Mouse (Mus musculus): ENCODE measurements at regions not wholly inside any gene's neighbourhood (a gene's known extent, or its start where the extent isn't known, plus 50 kb on each side); places are given as distances from the start of the nearest gene placed in this dataset.

- Histone ChIP-seq H3K9me3 (replicated peaks; ENCODE audit: insufficient read depth, low read length) (no peaks in the 10 kb centered on the region), H3K27me3 (ENCODE audit: control insufficient read depth in 1 of 2, insufficient read depth in 2 of 2, low read length in 2 of 2) (peaks cover 0 to 3% of the 10 kb centered on the region in 2 experiments; a peak in 2 of 4 replicates), H3K4me1 (ENCODE audit: control insufficient read depth in 1 of 2, insufficient read depth in 2 of 2, low read length in 2 of 2) (no peaks in the 10 kb centered on the region), H3K9ac (ENCODE audit: control insufficient read depth, low read depth, low read length, poor library complexity, severe bottlenecking) (no peak overlapping the region), H3K27ac (ENCODE audit: control insufficient read depth, low read depth, low read length) (no peak overlapping the region), H3K36me3 (ENCODE audit: control insufficient read depth in 1 of 2, insufficient read depth in 2 of 2, low read length in 2 of 2) (no peaks in the 10 kb centered on the region), H3K4me3 (ENCODE audit: control insufficient read depth in 1 of 2, insufficient read depth in 1 of 2, low read depth in 2 of 2, low read length in 2 of 2) (no peak overlapping the region), H3K79me2 (ENCODE audit: control insufficient read depth, insufficient read depth, low read length, poor library complexity) (no peaks in the 10 kb centered on the region)
- no peak for TF ChIP-seq USF2 (IDR thresholded peaks at IDR 0.05; ENCODE audit: borderline replicate concordance in 1 of 2, insufficient read depth in 1 of 2, low read depth in 1 of 2, low read length in 2 of 2)
- no peak for TF ChIP-seq ZKSCAN1 (IDR thresholded peaks at IDR 0.05; ENCODE audit: low read depth, low read length)
- TF ChIP-seq POLR2A (IDR thresholded peaks at IDR 0.05; ENCODE audit: control insufficient read depth in 1 of 2, insufficient read depth in 1 of 2, low read depth in 1 of 2, low read length in 2 of 2, poor library complexity in 1 of 2): no peak
- no peak for TF ChIP-seq ZNF384 (IDR thresholded peaks at IDR 0.05; ENCODE audit: low read depth, low read length)
- no peak for TF ChIP-seq CHD1 (IDR thresholded peaks at IDR 0.05; ENCODE audit: low read depth, low read length)
- no peak for TF ChIP-seq JUND (IDR thresholded peaks at IDR 0.05; ENCODE audit: low read depth, low read length)
- TF ChIP-seq EP300 (IDR thresholded peaks at IDR 0.05; ENCODE audit: low read depth in 1 of 2, low read length in 2 of 2): no peak
- TF ChIP-seq CTCF (IDR thresholded peaks at IDR 0.05 in 2 of 3, conservative IDR thresholded peaks at IDR 0.05 in 1 of 3; ENCODE audit: control insufficient read depth in 1 of 3, insufficient read depth in 1 of 3, low read depth in 2 of 3, low read length in 3 of 3, poor library complexity in 1 of 3, severe bottlenecking in 1 of 3): no peak
- TF ChIP-seq ZMIZ1 (IDR thresholded peaks at IDR 0.05; ENCODE audit: low read depth, low read length): no peak
- no peak for TF ChIP-seq MAX (IDR thresholded peaks at IDR 0.05; ENCODE audit: low read length)
- no peak for TF ChIP-seq MAZ (IDR thresholded peaks at IDR 0.05; ENCODE audit: low read depth, low read length)
- TF ChIP-seq TCF12 (IDR thresholded peaks at IDR 0.05; ENCODE audit: low read depth, low read length): no peak
- TF ChIP-seq MAFK (IDR thresholded peaks at IDR 0.05; ENCODE audit: borderline replicate concordance, low read depth, low read length): no peak
- no peak for TF ChIP-seq MEF2A (IDR thresholded peaks at IDR 0.05; ENCODE audit: extremely low read depth, insufficient replicate concordance, low read depth, low read length, poor library complexity, severe bottlenecking)
- no peak for DNase-seq (ENCODE audit: low read depth, low spot score)
Measured at GRCm38 (mm10) chr10:19207505-19207904, 148.8 kb upstream of the Olig3 start.

GRCm38 (mm10) chr10:19200311-19200710 lies 156.0 kb upstream of the Olig3 start:
- no peak for TF ChIP-seq E2F4 (IDR thresholded peaks at IDR 0.05; ENCODE audit: borderline replicate concordance, low read depth, low read length)
- no peak for TF ChIP-seq MAZ (IDR thresholded peaks at IDR 0.05; ENCODE audit: low read depth, low read length)
- no peak for TF ChIP-seq GABPA (IDR thresholded peaks at IDR 0.05; ENCODE audit: low read depth, low read length)
- no peak for TF ChIP-seq ELF1 (IDR thresholded peaks at IDR 0.05; ENCODE audit: low read depth, low read length)
- TF ChIP-seq JUND (IDR thresholded peaks at IDR 0.05; ENCODE audit: low read depth, low read length): no peak
- Histone ChIP-seq H3K27ac (ENCODE audit: control insufficient read depth, low read depth, low read length) (no peak overlapping the region), H3K9me3 (replicated peaks; ENCODE audit: insufficient read depth, low read length) (no peaks in the 10 kb centered on the region), H3K79me2 (ENCODE audit: control insufficient read depth, insufficient read depth, low read length, poor library complexity) (no peaks in the 10 kb centered on the region), H3K36me3 (ENCODE audit: control insufficient read depth in 1 of 2, insufficient read depth in 2 of 2, low read length in 2 of 2) (no peaks in the 10 kb centered on the region), H3K27me3 (ENCODE audit: control insufficient read depth in 1 of 2, insufficient read depth in 2 of 2, low read length in 2 of 2) (peaks cover 0 to 3% of the 10 kb centered on the region in 2 experiments; a peak in 3 of 4 replicates), H3K4me1 (ENCODE audit: control insufficient read depth in 1 of 2, insufficient read depth in 2 of 2, low read length in 2 of 2) (no peaks in the 10 kb centered on the region), H3K4me3 (ENCODE audit: control insufficient read depth in 1 of 2, insufficient read depth in 1 of 2, low read depth in 2 of 2, low read length in 2 of 2) (no peak overlapping the region), H3K9ac (ENCODE audit: control insufficient read depth, low read depth, low read length, poor library complexity, severe bottlenecking) (no peak overlapping the region)
- DNase-seq (ENCODE audit: low read depth, low spot score): no peak
